Mouse (Mus musculus) thymus, postnatal 4 days (tissue): ENCODE measurements around the gene Olfr1555-ps1.
"Not testable (repeated sequence)": the region's sequence is repeated elsewhere in the genome, so short reads cannot be mapped to it uniquely, and the experiment has no call there.

Experiments
- DNase-seq: peaks from one replicate; pipeline ENCODE4 v3.0.0; 2021

The Olfr1555-ps1 gene

GRCm38 (mm10) chr19:12170062-12170599, at the start of gene Olfr1555-ps1:
Gene Olfr1555-ps1, minus strand, starts transcription at chr19:12170112.
- not testable (repeated sequence) for DNase-seq

GRCm38 (mm10) chr19:12200334-12200733, 30.4 kb upstream of the Olfr1555-ps1 start, which contains the start of gene Olfr1431:
Gene Olfr1431, plus strand, starts transcription at chr19:12200634.
- no peak for DNase-seq

GRCm38 (mm10) chr19:12199076-12199475, 29.2 kb upstream of the Olfr1555-ps1 start:
- not testable (repeated sequence) for DNase-seq

GRCm38 (mm10) chr19:12175431-12175830, 5.5 kb upstream of the Olfr1555-ps1 start:
- not testable (repeated sequence) for DNase-seq

- DNase-seq = no peak
These were observed 24.5 kb downstream of the Olfr1555-ps1 start for GRCm38 (mm10) chr19:12145452-12145851.

GRCm38 (mm10) chr19:12143356-12143755, 26.6 kb downstream of the Olfr1555-ps1 start:
- no peak for DNase-seq

GRCm38 (mm10) chr19:12134289-12134688, 35.6 kb downstream of the Olfr1555-ps1 start:
- DNase-seq = no peak

GRCm38 (mm10) chr19:12123103-12123502, 46.8 kb downstream of the Olfr1555-ps1 start, which contains the start of gene Olfr76:
Gene Olfr76, minus strand, starts transcription at chr19:12123203.
- no peak for DNase-seq

GRCm38 (mm10) chr19:12116464-12116863, 53.4 kb downstream of the Olfr1555-ps1 start:
- no peak for DNase-seq

GRCm38 (mm10) chr19:12115797-12116196, 54.1 kb downstream of the Olfr1555-ps1 start, which contains the start of gene Olfr1428:
Gene Olfr1428, minus strand, starts transcription at chr19:12115897.
- DNase-seq = no peak
